Mouse (Mus musculus): ENCODE results near the gene Pard3b.

Pard3b gene

GRCm38 (mm10) chr1:62081129-62081528 is 442.5 kb downstream of the Pard3b start:
- no peak for DNase-seq (ENCODE audit: extremely low spot score)

GRCm38 (mm10) chr1:62085995-62086394 is 447.4 kb downstream of the Pard3b start:
- DNase-seq (ENCODE audit: extremely low spot score), result peak; percentile 28

- DNase-seq (ENCODE audit: extremely low spot score), result peak; percentile 17
These were observed 448.8 kb downstream of the Pard3b start for GRCm38 (mm10) chr1:62087464-62087863.

- DNase-seq (ENCODE audit: extremely low spot score), result no peak
These were observed 456.3 kb downstream of the Pard3b start for GRCm38 (mm10) chr1:62094885-62095284.

- no peak for DNase-seq (ENCODE audit: extremely low spot score)
These were observed 483.8 kb downstream of the Pard3b start for GRCm38 (mm10) chr1:62122426-62122825.

GRCm38 (mm10) chr1:62129186-62129585 is 490.6 kb downstream of the Pard3b start:
- DNase-seq (ENCODE audit: extremely low spot score), result no peak

- DNase-seq (ENCODE audit: extremely low spot score), result no peak
These were observed 509.5 kb downstream of the Pard3b start for GRCm38 (mm10) chr1:62148134-62148533.

DNA sequence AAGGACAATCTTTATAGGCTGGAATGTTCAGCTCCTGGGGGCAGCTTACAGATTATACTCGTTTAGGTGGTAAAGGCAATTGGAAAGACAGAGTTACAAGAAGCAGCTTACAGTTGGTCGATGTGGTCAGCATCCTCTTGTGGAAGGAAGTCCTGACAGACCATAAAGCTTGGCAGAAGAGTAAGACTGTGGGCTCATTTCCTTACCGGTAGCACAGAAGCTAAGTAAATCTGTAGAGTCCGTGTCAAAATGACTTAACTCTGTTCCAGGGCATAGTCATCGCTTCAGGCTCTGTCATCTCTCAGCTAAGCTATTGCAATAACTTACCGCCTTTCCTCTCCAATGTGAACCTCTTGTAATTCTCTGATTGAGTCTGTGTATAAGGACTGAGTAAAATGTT is 510.2 kb downstream of the Pard3b start:
- no peak for DNase-seq (ENCODE audit: extremely low spot score)

DNA sequence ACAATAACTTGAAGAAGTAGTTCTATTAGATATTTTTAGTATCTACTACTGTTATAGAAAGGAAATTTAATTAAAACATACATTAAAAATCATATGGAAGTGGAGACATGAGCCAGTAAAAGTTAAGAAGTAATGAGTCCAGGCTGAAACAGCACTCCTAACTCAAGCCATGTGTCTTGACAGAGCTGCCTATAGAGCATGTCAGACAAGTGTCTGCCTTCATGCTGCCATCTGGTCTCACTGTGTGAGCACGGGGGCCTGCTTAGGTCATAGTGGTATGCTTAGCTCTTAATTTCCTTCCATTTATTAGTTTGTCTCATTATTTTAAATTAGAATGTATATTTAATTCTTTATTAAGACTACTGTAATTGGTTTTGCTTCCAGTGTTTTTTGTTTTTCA is 517.3 kb downstream of the Pard3b start:
- DNase-seq (ENCODE audit: extremely low spot score), result no peak

GRCm38 (mm10) chr1:62159592-62159991 is 521.0 kb downstream of the Pard3b start:
- DNase-seq (ENCODE audit: extremely low spot score), result no peak

DNA sequence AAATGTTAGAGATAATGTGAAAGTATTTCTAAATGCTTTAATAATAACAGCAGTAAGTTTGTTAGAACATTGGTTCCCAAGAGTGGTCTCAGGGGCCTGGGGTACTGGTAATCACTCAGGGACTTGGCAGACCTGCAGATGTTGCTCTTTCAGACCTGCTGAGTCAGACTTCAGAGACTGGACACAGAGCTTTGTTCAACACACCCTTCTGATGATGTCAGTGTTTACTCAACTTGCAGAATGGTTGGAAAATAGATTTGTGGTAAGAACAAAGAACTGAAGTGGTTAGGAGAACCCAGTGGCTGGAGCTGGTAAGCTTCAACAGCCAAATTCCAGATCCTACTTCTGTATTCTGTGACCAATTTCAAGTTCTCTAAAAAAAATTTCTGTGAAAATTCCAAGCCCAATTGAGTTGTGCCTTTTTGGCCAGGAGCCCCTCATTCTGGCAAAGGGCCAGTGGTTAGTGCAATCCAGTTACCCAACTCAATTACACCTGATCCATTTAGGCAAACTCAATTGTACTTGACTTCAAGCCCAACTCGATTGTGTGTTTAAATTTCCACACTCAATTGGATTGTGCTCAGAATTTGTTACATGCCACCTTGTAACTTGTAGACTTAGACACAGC is 536.5 kb downstream of the Pard3b start:
- no peak for DNase-seq (ENCODE audit: extremely low spot score)

GRCm38 (mm10) chr1:62181638-62182037 is 543.0 kb downstream of the Pard3b start:
- DNase-seq (ENCODE audit: extremely low spot score), result no peak

GRCm38 (mm10) chr1:62182634-62183033 is 544.0 kb downstream of the Pard3b start:
- no peak for DNase-seq (ENCODE audit: extremely low spot score)

- no peak for DNase-seq (ENCODE audit: extremely low spot score)
These were observed 552.2 kb downstream of the Pard3b start for GRCm38 (mm10) chr1:62190786-62191185.

DNA sequence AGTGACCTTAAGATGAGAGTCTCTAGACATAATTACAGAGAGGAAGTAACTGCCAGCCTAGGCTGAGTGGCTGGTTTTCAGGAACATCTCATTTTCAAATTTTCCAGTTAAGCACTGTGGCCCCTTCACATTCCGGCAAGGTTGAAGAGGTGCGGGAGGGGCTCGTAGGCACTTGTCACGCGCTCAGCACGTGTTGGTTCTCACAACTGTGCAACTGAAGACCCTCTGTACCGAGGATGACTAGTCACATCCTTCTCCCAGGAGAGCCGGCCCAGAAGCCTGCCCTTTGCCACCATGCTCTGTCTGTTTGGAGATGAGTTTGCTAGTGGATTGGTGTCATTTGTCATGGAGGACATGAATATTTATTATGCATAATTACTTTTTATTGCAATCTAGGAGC is 558.9 kb downstream of the Pard3b start:
- no peak for DNase-seq (ENCODE audit: extremely low spot score)

DNA sequence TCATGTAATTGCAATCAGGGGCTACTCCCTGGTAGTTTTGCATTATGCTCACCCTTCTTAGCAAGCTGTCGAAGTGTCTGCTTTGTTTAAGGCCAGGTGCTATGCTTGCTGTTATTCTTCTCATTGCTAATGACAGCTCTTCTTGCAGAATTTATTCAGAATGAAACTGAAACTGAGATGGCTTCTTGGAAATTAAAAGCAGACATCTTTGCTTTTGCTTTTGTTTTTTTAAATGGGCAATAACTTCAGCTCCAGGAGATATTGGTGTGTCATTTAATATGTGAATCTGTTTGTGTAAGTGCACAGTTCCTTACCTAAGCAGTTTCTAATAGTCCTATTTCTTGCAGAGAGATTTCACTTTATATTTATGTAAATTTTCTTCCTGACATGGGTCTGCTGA is 562.3 kb downstream of the Pard3b start:
- no peak for DNase-seq (ENCODE audit: extremely low spot score)

DNA sequence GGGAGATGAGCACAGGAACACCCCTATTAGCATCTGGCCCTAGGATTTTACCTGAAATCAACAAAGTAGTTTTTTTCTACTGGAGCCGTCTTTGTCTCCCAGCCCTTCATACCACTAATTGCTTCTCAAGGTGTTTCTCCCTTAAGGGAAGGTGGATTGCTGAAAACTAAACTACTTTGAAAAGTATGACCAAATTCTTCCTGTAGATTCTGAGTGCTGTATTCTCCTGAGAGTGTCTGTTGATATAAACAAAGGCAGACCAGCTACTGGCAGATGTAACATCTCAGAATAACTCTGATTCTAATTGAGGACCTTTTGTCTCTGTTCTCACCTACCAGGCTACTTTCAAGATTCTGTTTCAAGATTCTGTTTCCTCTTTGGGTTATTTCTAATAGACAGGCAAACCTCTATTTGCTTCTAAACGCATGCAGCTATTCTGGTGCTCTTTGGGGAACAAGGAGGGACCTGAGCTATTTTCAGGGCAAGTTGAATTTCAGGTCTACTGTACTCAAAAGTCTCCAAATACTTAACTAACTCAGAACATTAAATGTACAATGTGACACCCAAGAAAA is 563.1 kb downstream of the Pard3b start:
- DNase-seq (ENCODE audit: extremely low spot score), result no peak

GRCm38 (mm10) chr1:62213285-62213684 is 574.7 kb downstream of the Pard3b start:
- DNase-seq (ENCODE audit: extremely low spot score), result no peak

GRCm38 (mm10) chr1:62215842-62216241 is 577.2 kb downstream of the Pard3b start:
- no peak for DNase-seq (ENCODE audit: extremely low spot score)

DNA sequence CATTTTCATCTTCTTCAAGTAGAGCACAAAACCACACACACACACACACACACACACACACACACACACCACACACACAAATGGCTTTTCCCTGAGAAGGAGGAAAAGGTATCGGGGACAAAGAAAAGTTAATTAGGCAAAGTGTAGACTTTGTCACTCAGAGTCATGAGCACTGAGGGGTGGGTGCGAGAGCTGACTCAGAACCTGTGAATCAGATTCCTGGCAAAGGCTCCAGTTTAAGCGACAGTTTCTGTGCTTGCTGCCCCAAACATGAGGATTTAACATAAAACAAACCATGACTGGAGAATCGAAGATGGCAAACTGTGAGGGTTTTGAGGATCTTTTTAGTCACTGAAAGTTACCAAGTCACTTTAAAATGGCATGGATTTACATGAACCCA is 577.9 kb downstream of the Pard3b start:
- no peak for DNase-seq (ENCODE audit: extremely low spot score)

- no peak for DNase-seq (ENCODE audit: extremely low spot score)
These were observed 590.5 kb downstream of the Pard3b start for GRCm38 (mm10) chr1:62229129-62229528.

GRCm38 (mm10) chr1:62234039-62234438 is 595.4 kb downstream of the Pard3b start:
- DNase-seq (ENCODE audit: extremely low spot score), result no peak

DNA sequence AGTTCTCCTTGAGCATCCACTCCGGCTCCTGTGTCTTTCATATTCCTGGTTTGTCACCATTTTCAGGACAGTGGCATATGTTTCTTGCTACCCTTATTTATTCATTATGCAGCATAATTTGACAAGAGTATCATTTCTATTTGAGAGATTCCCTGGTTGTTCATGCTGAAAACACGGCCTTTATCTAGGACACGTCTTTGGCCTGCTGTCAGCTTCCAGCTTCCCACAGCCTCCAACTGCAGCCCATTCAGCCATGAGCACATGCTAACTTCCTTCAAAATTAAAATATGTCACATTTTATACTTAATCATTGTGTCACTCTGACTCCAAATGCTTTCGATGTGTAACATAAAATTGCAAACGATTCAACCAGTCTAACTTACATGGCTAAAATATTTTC is 596.5 kb downstream of the Pard3b start:
- no peak for DNase-seq (ENCODE audit: extremely low spot score)

All from embryo, embryonic 9.5 days (tissue).